Mouse (Mus musculus) ES-Bruce4 (cell line): ENCODE results near the gene Arv1.

Experiments
- CTCF ChIP-seq: IDR thresholded peaks from one replicate; pipeline ENCODE4 v1.8.1; 2011; ENCODE audit warnings: low read depth, low read length
- EP300 ChIP-seq: IDR thresholded peaks from 2 replicates; pipeline ENCODE4 v1.6.1; 2011; ENCODE audit warnings: low read depth, low read length; ENCODE audit not compliant: insufficient read depth

- TF ChIP-seq CTCF (no peak), EP300 (no peak)
Measured at GRCm38 (mm10) chr8:124732828-124733227, 10.9 kb downstream of the Arv1 start.
